Mouse (Mus musculus) spleen, adult 2 months (tissue): ENCODE results near the gene Extl1.

Experiments
- CTCF ChIP-seq: fragments of 200-500 bp; IDR thresholded peaks from 2 replicates; pipeline ENCODE4 v1.5.1; 2011; ENCODE audit warnings: mild to moderate bottlenecking, inconsistent platforms; ENCODE audit not compliant: insufficient read depth, insufficient read length, insufficient replicate concordance; ENCODE audit errors: extremely low read depth
- POLR2A ChIP-seq: fragments of 200-500 bp; IDR thresholded peaks from 2 replicates; pipeline ENCODE4 v1.6.1; 2011; ENCODE audit warnings: low read depth, low read length, inconsistent platforms

DNA sequence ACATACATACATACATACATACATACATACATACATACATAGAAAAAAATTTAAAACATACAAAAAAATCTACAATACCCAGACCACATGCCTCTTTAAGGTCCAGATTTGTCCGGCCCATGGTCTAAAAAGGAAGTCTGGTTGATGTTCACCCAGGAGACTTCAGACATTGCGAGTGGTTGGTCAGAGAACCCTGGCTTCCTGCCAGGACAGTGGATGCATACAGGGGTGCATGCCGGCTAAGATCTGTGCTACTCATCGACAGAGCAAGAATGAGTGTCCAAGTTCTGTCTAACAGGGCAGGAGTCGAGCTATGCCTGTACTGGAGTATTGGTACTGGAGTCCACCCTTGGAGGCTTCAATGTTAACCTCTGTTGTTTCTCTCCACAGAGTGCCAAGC is 59.0 kb downstream of the Extl1 start:
- TF ChIP-seq POLR2A: no peak
- no peak for TF ChIP-seq CTCF
